Mouse (Mus musculus): ENCODE results near the gene Mkrn1.
"Not testable (repeated sequence)": the region's sequence is repeated elsewhere in the genome, so short reads cannot be mapped to it uniquely, and the experiment has no call there.

Mkrn1 gene

DNA sequence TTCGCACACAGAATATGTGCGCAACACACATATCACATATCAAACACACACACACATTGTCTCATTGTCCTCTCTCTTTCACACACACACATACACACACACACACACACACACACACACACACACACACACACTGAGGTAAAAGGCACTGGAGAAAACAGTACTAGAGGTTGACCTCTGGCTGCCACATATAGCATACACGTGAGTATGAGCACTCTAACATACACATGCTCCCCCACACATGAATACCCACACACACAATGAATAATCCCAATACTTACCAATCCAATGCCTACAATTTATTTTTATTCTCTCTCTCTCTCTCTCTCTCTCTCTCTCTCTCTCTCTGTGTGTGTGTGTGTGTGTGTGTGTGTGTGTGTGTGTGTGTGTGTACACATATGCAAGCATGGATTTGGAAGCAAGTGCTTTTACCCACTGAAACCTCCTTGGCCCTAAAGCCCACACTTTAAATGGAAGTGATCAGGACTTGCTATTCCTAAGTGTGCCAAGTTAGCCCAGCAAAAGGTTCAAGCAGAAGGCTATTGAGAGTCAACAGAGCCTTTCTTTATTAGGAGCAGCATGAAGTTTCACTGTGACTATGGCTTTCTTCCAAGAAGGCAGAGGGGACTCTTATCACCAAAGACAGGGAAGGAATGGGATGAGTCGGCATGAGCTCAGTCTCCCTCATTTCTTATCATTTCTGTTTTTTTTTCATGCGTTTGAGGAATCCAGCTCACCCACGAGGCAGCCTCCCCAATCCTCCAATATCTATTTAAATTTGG lies 8.9 kb upstream of the Mkrn1 start:
- no peak for DNase-seq

DNA sequence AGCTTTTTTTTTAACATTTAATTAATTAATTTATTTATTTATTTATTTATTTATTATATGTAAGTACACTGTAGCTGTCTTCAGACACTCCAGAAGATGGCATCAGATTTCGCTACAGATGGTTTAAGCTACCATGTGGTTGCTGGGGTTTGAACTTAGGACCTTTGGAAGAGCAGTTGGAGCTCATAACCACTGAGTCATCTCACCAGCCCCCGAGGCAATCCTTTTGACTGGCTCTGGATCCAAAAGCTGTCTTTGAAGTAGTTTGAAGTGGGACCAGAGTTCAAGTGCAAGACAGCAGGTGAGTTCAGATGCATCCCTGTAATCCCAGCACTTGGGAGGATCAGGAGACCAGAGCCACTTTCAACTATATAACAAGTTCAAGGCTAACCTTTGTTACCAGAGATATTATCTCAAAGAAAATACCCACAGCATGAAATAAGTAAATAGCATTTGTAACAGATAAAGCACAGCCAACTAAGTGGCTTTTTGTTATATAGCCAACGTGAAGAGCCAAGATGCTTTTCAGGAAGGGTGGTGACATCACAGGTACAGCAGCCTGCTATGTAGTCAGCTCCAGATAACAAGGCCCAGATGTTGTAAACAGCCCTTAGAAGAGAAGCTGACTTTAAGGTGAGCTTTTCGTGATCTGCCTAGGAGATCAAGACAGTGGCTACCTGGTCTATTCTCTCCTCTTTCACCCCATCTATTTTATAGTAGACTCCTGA lies 7.2 kb upstream of the Mkrn1 start:
- DNase-seq = no peak

DNA sequence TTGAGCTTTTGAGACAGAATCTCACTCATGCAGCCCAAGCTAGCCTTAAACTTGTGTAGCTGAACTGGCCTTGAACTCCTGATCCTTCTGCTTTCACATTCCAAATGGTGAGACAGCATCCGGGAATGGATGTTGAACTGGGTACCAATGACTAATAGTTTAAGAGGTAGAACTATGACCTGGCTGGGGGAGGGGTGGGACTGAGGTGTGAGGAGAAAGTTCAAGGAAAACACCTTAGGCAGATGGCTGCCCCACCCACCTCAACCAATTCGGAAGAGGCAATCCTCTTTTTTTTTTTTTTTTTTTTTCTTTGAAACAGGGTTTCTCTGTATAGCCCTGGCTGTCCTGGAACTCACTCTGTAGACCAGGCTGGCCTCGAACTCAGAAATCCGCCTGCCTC lies 6.5 kb upstream of the Mkrn1 start:
- no peak for DNase-seq

DNA sequence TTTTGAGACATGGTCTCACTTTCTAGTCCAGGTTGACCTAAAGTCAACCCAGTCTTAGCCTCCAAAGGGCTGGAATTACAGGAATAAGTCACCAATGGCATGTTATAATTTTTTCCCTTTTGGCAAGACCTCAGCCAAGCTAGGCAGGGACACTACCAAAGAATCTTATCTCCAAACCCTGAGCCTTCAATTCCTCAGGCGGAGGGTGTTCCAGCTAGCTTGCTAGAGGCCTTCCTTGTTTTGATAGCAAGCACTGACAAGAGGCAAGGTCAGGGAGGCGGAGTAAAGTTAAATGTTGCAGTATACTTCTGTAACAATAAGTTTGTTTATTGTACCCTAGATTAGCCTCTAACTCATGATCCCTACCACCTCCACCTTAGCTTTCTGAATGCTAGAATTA lies 4.9 kb upstream of the Mkrn1 start:
- DNase-seq = no peak

DNA sequence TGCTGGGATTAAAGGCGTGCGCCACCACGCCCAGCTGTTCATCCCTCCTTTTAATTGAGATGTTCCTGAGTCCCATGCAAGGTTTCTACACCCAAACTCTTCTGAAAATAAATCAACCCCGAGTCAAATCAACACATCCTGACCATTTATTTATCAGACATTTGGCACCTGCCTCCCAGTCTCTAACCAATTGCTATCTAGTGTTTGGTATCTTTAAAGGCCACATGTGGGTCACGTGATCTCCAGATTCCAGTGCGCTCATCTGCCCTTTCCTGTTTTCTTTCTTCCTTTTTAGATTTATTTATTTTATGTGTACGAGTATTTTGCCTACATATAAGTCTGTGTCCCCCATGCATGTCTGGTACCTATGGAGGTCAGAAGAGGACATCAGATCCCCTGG lies 3.4 kb upstream of the Mkrn1 start:
- DNase-seq = no peak

DNA sequence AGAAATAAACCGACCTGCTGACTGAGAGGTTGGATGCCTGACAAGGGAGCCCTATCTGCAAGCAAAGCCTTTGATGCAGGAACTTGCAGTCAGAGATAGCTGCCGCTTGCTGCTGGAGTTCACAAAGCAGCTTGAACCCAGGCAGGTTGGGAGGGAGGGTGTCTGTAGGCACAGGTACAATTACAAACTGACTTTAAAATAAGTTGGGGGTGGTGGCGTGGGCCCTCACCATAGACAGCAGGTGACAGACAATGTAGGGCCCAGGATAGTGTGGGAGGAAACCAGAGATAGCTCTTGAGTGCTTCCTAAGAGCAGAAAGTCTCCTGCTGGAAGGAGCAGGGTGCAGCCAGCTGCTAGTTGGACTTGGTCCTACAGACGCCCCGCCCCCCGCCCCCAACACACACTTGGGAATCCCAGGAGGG lies 2.9 kb upstream of the Mkrn1 start:
- no peak for DNase-seq

DNA sequence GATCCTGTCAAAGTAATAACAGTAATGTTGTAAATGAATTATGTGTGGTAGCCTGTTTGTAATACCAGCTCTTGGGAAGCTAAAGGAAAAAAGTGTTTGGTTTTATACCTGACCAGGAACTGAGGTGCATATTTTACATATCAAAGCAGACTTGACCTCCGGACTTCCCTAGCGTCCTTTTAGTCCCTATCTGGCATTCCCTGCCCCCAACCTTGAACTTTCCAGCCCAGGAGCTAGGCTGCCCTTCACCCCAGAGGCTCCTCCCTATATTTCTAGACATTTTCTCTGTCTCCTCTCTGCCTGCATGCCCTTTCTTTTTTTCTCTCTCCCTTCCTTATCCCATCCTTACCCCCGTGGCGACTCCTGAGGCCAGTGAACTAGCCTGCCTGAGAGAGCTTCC lies 605 bp upstream of the Mkrn1 start:
- no peak for DNase-seq

DNA sequence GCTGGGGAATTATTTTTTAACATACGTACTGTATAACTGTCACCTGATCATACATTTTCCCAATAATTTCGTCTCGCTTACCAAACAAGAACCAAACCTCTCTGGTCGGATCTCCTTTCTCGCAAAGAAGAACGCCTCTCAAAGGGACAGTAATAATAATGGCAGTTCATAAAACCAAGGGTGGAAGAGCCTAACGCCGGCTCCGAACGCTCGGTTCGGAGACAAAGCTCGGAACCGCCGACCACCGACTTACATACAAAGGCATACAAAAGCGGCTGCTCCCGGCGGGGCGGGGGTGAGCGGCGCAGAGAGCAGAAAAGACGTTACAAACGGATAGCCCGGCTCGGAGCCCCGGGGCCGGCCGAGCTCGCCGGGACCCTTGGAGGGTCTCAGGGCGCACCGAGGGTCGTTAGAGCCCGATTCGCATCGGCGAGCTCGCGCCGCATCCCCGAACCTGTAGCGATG lies 844 bp downstream of the Mkrn1 start:
- peak; percentile 68 for DNase-seq

DNA sequence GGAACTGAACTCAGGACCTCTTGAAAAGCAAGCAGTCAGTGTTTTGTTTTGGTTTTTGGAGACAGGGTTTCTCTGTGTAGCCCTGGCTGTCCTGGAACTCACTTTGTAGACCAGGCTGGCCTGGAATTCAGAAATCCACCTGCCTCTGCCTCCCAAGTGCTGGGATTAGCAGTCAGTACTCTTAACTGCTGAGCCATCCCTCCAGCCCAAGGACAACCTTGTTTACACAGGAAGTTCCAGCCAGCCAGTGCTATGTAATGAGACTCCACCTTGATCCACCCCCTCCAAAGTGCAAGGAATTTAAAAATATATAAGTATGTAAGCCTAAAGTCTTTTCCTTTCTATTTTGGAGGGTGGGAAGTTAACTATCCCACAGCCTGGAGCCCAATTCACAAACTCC lies 3.6 kb downstream of the Mkrn1 start:
- not testable (repeated sequence) for DNase-seq

DNA sequence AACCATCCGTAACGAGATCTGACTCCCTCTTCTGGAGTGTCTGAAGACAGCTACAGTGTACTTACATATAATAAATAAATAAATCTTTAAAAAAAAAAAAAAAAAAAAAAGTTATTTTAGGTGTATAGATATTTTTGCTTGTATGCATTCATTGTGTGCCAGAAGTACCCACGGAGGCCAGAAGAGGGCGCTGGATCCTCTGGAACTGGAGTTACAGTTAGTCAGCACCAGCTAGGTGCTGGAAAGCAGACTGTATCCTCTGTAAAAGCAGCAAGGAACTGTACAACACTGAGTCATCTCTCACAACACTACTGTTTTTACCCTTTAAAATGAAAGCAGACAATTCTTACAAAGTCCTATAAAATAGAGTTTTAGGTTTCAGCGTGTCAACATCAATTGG lies 4.5 kb downstream of the Mkrn1 start:
- DNase-seq = peak; percentile 75

DNA sequence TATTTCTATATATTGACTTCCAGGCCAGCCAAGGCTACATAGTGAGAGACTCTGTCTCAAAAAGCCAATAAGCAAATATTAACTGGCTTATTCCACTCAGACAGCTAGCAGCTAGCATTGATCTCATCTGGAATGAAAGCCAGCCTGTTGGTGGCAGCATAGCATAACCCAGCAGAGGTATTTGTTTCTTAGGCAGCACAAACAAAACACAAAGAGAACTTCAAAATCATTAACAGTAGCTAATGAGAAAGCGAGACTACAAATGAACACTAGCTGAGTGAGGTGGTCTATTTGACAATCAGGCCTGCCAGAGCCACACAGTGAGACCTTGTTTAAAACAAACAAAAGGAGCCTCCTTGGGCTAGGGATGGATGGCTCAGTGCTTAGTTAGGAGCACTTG lies 6.2 kb downstream of the Mkrn1 start:
- DNase-seq = no peak

DNA sequence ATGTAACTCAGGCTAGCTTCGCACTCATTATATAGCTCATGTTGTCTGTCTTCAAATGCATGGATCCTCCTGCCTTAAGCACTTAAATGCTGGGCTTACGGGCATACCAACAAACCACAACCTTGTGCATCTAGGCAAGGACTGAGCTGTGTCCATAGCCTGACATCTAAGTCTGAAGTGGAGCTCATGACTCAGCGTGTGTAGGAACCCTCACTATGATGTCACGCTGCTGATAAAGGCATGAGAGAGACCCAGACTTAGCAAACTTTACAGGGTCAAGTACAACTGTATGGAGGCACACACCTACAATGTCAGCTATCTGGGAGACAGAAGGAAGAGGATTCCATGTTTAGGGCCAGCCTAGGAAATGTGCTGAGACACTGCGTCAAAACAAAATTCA lies 13.8 kb downstream of the Mkrn1 start:
- DNase-seq = no peak

DNA sequence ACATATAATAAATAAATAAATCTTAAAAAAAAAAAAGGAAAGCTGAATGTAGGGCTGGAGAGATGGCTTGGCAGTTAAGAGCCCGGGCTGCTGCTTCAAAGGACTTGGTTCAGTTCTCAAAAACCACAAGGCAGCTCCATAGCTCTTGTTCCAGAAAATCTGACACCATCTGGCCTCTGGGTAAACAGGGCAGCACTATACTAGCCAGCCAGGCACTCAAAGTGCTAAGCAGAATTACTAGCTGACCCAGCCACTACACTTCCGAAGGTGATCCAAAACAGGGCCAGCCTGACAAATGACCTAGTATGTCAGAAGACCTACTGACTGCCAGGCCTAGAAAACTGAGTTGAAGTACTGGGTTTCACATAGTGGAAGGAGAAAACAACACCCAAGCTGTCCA lies 17.1 kb downstream of the Mkrn1 start:
- DNase-seq = peak; percentile 46

DNA sequence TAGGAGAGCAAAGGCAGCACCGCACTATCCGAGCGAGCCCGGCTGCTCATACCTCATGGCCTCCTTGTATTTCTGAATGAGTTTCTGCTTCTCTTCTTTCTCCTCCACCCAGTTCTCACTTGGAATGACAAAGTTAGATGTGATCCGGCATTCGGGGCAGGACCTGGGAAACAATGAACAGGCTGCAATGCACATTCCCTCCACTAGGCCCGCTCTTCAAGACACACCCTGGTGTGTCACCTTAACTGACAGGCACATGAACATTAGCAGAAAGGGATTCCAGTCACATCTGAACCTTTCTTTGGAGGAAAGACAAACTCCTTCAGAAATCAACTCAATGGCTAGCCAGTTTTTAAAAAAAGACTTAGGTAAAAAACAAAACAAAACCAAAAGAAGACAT lies 19.9 kb downstream of the Mkrn1 start:
- no peak for DNase-seq

DNA sequence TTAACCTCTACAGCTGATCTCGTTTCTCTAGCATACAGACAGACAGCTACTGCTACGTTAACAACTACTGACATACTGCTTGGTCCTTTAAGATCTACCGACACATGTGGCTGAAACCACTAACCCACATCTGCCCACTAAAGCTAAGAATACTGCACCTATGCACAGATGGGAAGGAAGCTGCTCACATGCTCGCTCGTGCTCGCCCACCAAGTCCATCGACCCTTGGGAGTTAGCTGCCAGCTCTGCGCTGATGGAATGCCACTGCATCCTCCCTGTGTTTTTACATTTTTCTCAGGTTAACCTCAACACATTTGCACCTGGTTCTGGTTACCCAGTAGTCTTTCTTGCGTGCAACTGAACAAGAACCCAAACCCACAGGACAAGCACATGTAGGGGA lies 21.9 kb downstream of the Mkrn1 start:
- DNase-seq = no peak

DNA sequence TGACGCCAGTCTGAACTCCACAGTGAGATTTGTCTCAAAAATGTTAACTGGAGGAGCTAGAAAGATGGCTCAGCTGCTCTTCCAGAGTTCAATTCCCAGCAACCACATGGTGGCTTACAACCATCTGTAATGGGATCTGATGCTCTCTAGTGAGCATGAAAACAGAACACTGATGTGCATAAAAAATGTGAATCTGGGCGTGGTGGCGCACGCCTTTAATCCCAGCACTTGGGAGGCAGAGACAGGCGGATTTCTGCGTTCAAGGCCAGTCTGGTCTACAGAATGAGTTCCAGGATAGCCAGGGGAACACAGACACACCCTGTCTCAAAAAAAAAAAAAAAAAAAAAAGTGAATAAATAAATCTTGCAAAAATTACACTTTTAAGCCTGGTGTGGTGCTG lies 23.2 kb downstream of the Mkrn1 start:
- DNase-seq = no peak

DNA sequence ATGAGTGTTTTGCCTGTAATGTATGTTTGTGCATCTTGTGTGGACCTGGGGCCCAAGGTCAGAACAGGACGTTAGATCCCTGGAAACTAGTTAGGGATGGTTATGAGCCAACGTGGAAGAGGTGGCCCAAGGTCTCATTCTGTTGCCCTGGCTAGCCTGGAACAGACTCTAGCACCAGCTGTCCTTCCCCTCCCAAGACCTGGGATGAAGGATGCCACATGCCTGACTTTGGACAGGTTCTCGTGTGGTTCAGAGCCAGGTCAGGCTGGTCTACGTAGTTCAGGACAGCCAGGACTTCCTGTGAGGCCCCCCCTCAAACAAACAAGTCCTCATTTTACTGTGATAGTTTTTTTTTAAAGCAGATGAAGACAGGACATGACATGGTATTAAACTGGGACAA lies 24.3 kb downstream of the Mkrn1 start:
- no peak for DNase-seq

DNA sequence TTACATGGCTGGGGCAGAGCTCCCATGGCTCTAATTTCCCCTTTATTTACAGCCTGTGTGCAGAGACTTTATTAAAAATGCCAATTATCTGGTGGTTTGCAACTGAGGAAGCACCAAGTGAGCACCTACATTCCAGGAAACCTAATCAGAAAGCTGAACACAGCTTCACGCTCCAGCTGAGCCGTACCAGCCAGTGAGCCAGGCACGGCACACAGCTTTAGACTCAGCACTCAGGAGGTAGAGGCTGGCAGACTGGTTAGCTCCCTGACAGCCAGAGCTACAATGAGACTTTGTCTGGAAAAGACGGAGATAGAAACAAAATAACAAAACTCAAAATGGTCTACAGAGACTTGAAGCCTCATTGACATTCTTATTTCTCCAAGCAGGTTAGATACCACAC lies 24.8 kb downstream of the Mkrn1 start:
- no peak for DNase-seq

DNA sequence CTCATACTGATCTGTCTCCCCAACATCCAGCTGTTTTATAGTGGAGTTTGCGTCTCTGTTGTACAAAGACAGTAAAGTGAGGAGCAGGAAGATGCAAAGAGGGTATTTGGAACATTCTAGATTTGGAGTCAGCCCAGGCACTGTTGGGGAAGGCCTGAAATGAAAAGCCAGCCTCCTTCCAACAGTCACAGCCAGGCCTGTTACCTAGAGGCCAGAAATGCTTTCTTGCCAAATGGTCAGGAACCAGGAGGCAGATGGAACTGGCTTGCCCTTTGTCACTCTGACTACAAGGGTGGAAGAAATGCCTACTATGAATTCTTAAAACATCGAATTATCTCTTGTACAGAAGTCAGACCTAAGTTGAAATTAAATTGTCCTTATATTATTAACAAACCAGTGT lies 30.3 kb downstream of the Mkrn1 start:
- peak; percentile 51 for DNase-seq

DNA sequence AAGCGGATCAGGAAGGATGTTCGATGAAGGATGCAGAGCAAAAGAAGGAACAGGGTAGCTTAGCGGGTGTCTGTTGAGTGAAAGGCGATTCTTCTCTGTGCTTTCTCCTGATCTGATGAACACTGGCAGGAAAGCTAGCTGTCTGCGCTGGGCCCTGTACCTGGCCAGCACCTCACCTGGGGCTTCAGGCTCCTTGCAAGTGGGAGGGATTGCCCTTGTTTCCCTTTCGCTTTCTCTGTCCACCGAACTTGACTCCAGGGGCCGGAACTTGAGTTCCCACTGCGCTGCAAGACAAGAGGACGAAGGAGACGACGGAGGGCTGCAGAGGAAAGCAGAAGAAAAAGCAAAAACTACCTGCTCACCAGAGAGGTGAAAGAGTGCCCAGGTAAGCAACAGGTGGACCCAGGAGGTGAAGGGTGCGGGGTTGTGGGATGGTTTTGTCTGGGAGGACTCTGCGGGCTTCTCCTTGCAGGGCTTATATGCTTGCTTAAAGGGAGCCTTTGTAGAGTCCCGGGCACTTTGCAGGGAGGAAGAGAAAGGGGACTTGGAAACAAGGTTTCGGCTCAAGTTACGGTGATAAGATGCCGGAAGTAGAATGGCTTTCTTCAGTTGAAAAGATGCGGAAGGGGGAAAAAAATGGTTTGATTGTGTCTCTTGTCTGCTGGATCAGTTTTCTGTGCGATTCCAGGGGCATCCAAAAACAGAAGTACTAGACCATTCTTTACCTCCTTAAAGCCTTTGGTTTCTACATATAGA lies 39.0 kb downstream of the Mkrn1 start, which contains the start of gene Rab19:
TSS of gene Rab19 (plus strand) at position 51 of the 756 bp plus-strand sequence.
- DNase-seq = no peak

DNA sequence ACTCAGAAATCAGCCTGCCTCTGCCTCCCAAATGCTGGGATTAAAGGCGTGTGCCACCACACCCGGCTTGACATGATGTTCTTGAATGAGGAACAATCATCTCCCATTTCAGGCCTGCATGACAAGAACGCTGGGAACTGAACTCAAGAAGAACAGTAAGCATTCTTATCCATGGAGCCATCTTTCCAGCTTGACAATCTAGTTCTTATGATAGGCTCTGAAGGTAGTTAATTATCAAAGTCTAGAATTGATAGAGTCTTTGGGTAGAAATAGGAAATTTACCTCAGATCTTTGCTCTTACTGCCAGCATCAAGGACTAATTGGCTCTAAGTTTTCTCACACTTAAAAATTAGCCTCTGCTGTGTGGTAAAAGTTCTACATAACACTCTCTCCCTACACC lies 40.0 kb downstream of the Mkrn1 start:
- no peak for DNase-seq

DNA sequence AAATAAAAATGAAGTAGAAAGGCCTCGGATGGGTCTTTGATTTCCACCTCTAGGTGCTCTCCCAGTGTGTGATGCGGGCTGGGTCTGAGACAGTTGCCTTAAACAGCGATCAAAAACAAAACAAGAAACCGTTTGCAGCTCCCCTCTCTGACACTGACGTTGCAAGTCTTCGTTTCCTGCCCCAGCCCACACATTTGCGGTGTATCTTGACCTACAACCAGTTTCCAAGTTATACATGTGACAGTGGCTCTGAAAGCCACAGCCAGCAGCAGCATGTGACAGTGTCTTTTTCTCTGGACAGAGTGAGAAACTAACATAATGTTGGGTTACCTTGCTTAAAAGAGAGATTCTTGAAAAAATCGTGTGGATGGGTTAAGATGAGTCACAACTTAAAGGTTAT lies 40.5 kb downstream of the Mkrn1 start:
- DNase-seq = no peak

DNA sequence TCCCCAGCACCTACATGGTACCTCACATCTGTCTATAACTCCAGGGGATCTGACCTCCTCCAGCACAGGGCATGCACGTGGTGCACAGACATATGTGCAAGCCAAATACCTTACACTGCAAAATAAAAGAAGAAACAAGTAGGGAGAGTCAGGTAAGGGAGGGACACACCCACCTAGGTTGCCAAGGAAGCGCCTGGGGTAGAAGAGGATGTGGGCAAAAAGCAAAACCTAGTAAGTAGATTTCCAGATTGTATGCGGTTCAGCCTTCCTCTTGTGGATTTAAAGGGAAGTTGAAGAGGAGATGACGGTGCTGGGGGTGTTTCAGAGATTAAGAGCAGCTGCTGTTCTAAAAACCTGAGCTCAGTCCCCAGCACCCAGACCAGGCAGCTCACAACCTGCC lies 41.0 kb downstream of the Mkrn1 start:
- DNase-seq = no peak

All from cerebellum, adult 9-10 months (tissue).